Mouse (Mus musculus) forebrain, embryonic 16.5 days (tissue): Measurements from ENCODE around the gene Gm47955. TPM values are rescaled to one million over a fixed set of nuclear protein-coding genes. Genes with fewer than 3 reads are reported as not detected.

Source experiments
- polyA plus RNA-seq: library from polyadenylated mRNA; unstranded; fragments of >200 nt; fragmentation: Nextera tagmentation; extraction: Ambion mirVana; gene quantifications from 2 replicates; pipeline ENCODE4 v1.2.1, GENCODE M21; 2015

Gene Gm47955
- polyA plus RNA-seq, 1 experiment from 2014 or later: not detected

Other genes with a start within 250 kb of the Gm47955 start
- 410 and 433 TPM in 2 replicates for gene Mff, start 235.4 kb upstream of the Gm47955 start, polyA plus RNA-seq
- gene Tm4sf20, start 191.8 kb upstream of the Gm47955 start, polyA plus RNA-seq: not detected in 2 replicates
- not detected in 2 replicates for gene Gm47791, start 189.0 kb upstream of the Gm47955 start, polyA plus RNA-seq
- gene Agfg1, start 120.8 kb upstream of the Gm47955 start, polyA plus RNA-seq: 33.7 and 39.9 TPM in 2 replicates
- gene A030005L19Rik, start 47.0 kb upstream of the Gm47955 start, polyA plus RNA-seq: 0.32 TPM in 1 of 2 replicates, not detected in the other
- gene A030014E15Rik, start 35.4 kb upstream of the Gm47955 start, polyA plus RNA-seq: not detected in 2 replicates
- gene Gm6217, start 28.9 kb upstream of the Gm47955 start, polyA plus RNA-seq: not detected in 2 replicates
- gene A030003K21Rik, start 16.9 kb upstream of the Gm47955 start, polyA plus RNA-seq: not detected in 2 replicates
- not detected in 2 replicates for gene Gm7544, start 4.3 kb upstream of the Gm47955 start, polyA plus RNA-seq
- not detected in 2 replicates for gene Gm47959, start 40.3 kb downstream of the Gm47955 start, polyA plus RNA-seq
- 1.2 TPM in 2 replicates for gene Slc19a3, start 78.2 kb downstream of the Gm47955 start, polyA plus RNA-seq
- not detected in 2 replicates for gene Krtap28-10, start 82.2 kb downstream of the Gm47955 start, polyA plus RNA-seq
- gene Gm47969, start 84.6 kb downstream of the Gm47955 start, polyA plus RNA-seq: not detected in 2 replicates
- not detected in 2 replicates for gene A030005K14Rik, start 99.1 kb downstream of the Gm47955 start, polyA plus RNA-seq
- gene Krtap28-13, start 100.6 kb downstream of the Gm47955 start, polyA plus RNA-seq: not detected in 2 replicates
- not detected in 2 replicates for gene Ccl20, start 156.5 kb downstream of the Gm47955 start, polyA plus RNA-seq
- 0.82 and 0.89 TPM in 2 replicates for gene Daw1, start 199.5 kb downstream of the Gm47955 start, polyA plus RNA-seq